In the genomic region with DNA sequence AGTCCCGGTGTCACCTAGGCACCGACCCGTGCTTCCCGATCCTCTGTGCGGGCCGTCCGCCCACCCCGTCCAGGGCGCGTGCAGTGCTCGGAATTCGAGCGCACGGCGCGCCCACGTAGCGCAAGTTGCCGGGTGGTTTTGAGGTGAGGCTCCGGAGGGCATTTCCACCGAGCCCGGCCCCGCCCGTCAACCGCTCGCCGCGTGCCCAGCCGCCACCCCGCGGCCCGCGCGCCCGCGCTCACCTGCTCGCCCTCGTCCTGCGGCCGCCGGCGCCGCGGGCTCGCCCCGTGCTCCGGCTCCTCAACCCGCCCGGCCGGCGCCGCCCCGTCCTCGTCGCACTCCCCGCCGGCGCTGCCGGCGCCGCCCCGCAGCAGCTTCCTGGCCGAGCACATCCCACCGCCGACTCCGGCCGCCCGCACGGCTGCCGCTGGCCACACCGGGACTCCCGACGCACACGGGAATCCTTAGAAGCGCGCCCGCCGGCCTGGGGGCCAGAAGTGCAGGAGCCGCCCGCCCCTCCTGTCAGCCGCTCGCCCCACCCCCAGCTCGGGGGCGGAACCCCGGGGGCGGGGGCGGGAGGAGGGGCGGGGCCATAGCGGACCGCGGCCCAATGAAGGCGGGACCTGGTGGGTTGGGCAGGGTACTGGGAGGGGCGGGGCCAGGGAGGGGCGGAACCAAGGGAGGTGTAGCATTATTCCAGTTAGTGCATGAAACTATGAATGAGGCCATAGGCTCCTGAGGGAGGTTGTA, we compare ENCODE assay signal across 8 mouse cellular contexts. TPM values are rescaled to one million over a fixed set of nuclear protein-coding genes. Genes with fewer than 3 reads are reported as not detected.
DNase-seq lines count a peak whose midpoint lies in the region; ATAC-seq lines count a peak whose summit lies in the region.

Gene Fam241a, minus strand, starts transcription at position 533 of the 750 bp plus-strand sequence.

- peak within 1 kb of the TSS; percentile 78 for H3K27ac ChIP-seq in heart, embryonic 15.5 days
- peak within 1 kb of the TSS; percentile 99 for H3K27ac ChIP-seq in liver, embryonic 15.5 days (replicated peaks)
- H3K27ac ChIP-seq in neural tube, embryonic 11.5 days (ENCODE audit: low read depth, low read length): peak within 1 kb of the TSS; percentile 56; the same call in 1 of the 2 replicates
- H3K27ac ChIP-seq in stomach, embryonic 16.5 days (ENCODE audit: low read length): peak within 1 kb of the TSS; percentile 89

- H3K36me3 ChIP-seq in heart, embryonic 15.5 days: no peaks in the 10 kb centered on the region
- H3K36me3 ChIP-seq in liver, embryonic 15.5 days (replicated peaks): peaks cover 17% of the 10 kb centered on the region
- no peaks in the 10 kb centered on the region for H3K36me3 ChIP-seq in neural tube, embryonic 11.5 days (ENCODE audit: control insufficient read depth, insufficient read depth, low read length)
- H3K36me3 ChIP-seq in stomach, embryonic 16.5 days (ENCODE audit: control insufficient read depth, insufficient read depth, low read length): no peaks in the 10 kb centered on the region

- no peaks in the 10 kb centered on the region for H3K27me3 ChIP-seq in heart, embryonic 15.5 days
- H3K27me3 ChIP-seq in liver, embryonic 15.5 days: no peaks in the 10 kb centered on the region
- no peaks in the 10 kb centered on the region for H3K27me3 ChIP-seq in neural tube, embryonic 11.5 days (ENCODE audit: control insufficient read depth, insufficient read depth, low read length)
- H3K27me3 ChIP-seq in stomach, embryonic 16.5 days (ENCODE audit: control insufficient read depth, insufficient read depth, low read length): no peaks in the 10 kb centered on the region

- ATAC-seq in heart, embryonic 15.5 days (replicated peaks; ENCODE audit: insufficient number of reproducible peaks, insufficient read depth, low FRiP score, low read depth): peak; percentile 93
- ATAC-seq in liver, embryonic 15.5 days (ENCODE audit: insufficient read depth): peak; percentile 88
- ATAC-seq in neural tube, embryonic 11.5 days (ENCODE audit: insufficient read depth, low FRiP score, low TSS enrichment): peak; percentile 94
- peak; percentile 95 for ATAC-seq in stomach, embryonic 16.5 days (ENCODE audit: insufficient read depth, low FRiP score)

- H3K4me2 ChIP-seq in heart, embryonic 15.5 days: peak within 1 kb of the TSS; percentile 89
- H3K4me2 ChIP-seq in liver, embryonic 15.5 days: peak within 1 kb of the TSS; percentile 72
- peak within 1 kb of the TSS; percentile 77 for H3K4me2 ChIP-seq in neural tube, embryonic 11.5 days (ENCODE audit: low read depth)
- peak within 1 kb of the TSS; percentile 73 for H3K4me2 ChIP-seq in stomach, embryonic 16.5 days (ENCODE audit: low read depth, low read length)

- WGBS in heart, embryonic 15.5 days: under 1% methylated on average over 90 of the region's 94 CpGs
- whole genome bisulfite sequencing in liver, embryonic 15.5 days (ENCODE audit: insufficient replicate concordance): under 1% methylated on average over 93 of the region's 94 CpGs
- WGBS in neural tube, embryonic 11.5 days: under 1% methylated on average over 77 of the region's 94 CpGs
- WGBS in stomach, embryonic 16.5 days: under 1% methylated on average over 79 of the region's 94 CpGs

- H3K4me3 ChIP-seq in heart, embryonic 15.5 days: peak within 1 kb of the TSS; percentile 77
- peak within 1 kb of the TSS; percentile 85 for H3K4me3 ChIP-seq in liver, embryonic 15.5 days (replicated peaks)
- peak within 1 kb of the TSS; percentile 78 for H3K4me3 ChIP-seq in neural tube, embryonic 11.5 days (ENCODE audit: low read depth, low read length)
- H3K4me3 ChIP-seq in stomach, embryonic 16.5 days (replicated peaks; ENCODE audit: low read length): peak within 1 kb of the TSS; percentile 69

- peak; percentile 82 to 88 for DNase-seq in CD8-positive naive resting alpha-beta T cell, adult 2 months (ENCODE audit: low read depth in 2 of 2, low spot score in 2 of 2)
- peak; percentile 82 for DNase-seq in c-Kit-negative CD71-positive TER-119-positive erythroid progenitor cells, embryonic 14.5 days (ENCODE audit: low read depth, low spot score)
- peak; percentile 28 for DNase-seq in fibroblast of lung, adult 2 months (ENCODE audit: low read depth)
- peak; percentile 84 to 92 for DNase-seq in kidney, postnatal 25 days
- peak; percentile 86 for DNase-seq in neural tube, embryonic 11.5 days (ENCODE audit: low spot score)

- no peaks in the 10 kb centered on the region for H3K9me3 ChIP-seq in heart, embryonic 15.5 days (replicated peaks)
- H3K9me3 ChIP-seq in liver, embryonic 15.5 days (replicated peaks): no peaks in the 10 kb centered on the region
- no peaks in the 10 kb centered on the region for H3K9me3 ChIP-seq in neural tube, embryonic 11.5 days (ENCODE audit: control insufficient read depth, low read length)
- no peaks in the 10 kb centered on the region for H3K9me3 ChIP-seq in stomach, embryonic 16.5 days (replicated peaks; ENCODE audit: control insufficient read depth, low read length)

- peak within 1 kb of the TSS; percentile 75 for H3K9ac ChIP-seq in heart, embryonic 15.5 days
- peak within 1 kb of the TSS; percentile 91 for H3K9ac ChIP-seq in liver, embryonic 15.5 days
- H3K9ac ChIP-seq in neural tube, embryonic 11.5 days (ENCODE audit: low read length): peak within 1 kb of the TSS; percentile 71
- peak within 1 kb of the TSS; percentile 78 for H3K9ac ChIP-seq in stomach, embryonic 16.5 days (ENCODE audit: low read length)

- peaks cover 5% of the 10 kb centered on the region; the same call in 1 of the 2 replicates for H3K4me1 ChIP-seq in heart, embryonic 15.5 days (replicated peaks)
- peaks cover 42% of the 10 kb centered on the region for H3K4me1 ChIP-seq in liver, embryonic 15.5 days (replicated peaks)
- no peaks in the 10 kb centered on the region for H3K4me1 ChIP-seq in neural tube, embryonic 11.5 days (ENCODE audit: control insufficient read depth, insufficient read depth, low read length)
- H3K4me1 ChIP-seq in stomach, embryonic 16.5 days (ENCODE audit: control insufficient read depth, insufficient read depth, low read length): peaks cover 7% of the 10 kb centered on the region; the same call in 1 of the 2 replicates

RNA-seq across cellular contexts. Expression of gene Fam241a, which starts in this region (rescaled TPM):
- polyA plus RNA-seq in heart, embryonic 15.5 days (2015; fragmentation: Nextera tagmentation; extraction: Ambion mirVana): 7.4 and 8.0 TPM in 2 replicates
- 43.0 and 45.5 TPM in 2 replicates for polyA plus RNA-seq in liver, embryonic 15.5 days (2015; fragmentation: Nextera tagmentation; extraction: Ambion mirVana)
- polyA plus RNA-seq in neural tube, embryonic 11.5 days (2014; fragmentation: Nextera tagmentation; extraction: Ambion mirVana): 7.1 and 9.0 TPM in 2 replicates
- polyA plus RNA-seq in stomach, embryonic 16.5 days (2015; fragmentation: Nextera tagmentation; extraction: Ambion mirVana): 12.7 and 15.1 TPM in 2 replicates

Comparison
In these comparisons a context has a peak if more than half of its experiments do, and no peak if none do; other contexts are left out.
1. Peak in every context shown above with its lines: DNase-seq, ATAC-seq, H3K4me3 ChIP-seq and H3K27ac ChIP-seq.
2. DNase-seq: peak in every context shown above with its lines; median percentile 88 in kidney, postnatal 25 days; 86 in neural tube, embryonic 11.5 days; 85 in CD8-positive naive resting alpha-beta T cell, adult 2 months; 82 in c-Kit-negative CD71-positive TER-119-positive erythroid progenitor cells, embryonic 14.5 days; 28 in fibroblast of lung, adult 2 months.